Mouse (Mus musculus) stomach, embryonic 14.5 days (tissue): ENCODE measurements around the gene Sytl3. TPM values are rescaled to one million over a fixed set of nuclear protein-coding genes. Genes with fewer than 3 reads are reported as not detected.
A peak's percentile ranks its signal among the peaks of the same experiment; 100 is the strongest.

Source experiments
- ATAC-seq: fragments of 200-750 bp; cut with Nextera tagmentation; 2 replicates; pipeline ENCODE4 v1.8.0; 2017; ENCODE audit warnings: low read depth, moderate TSS enrichment; ENCODE audit not compliant: insufficient number of reproducible peaks, insufficient read depth, low FRiP score
- H3K27ac ChIP-seq: fragments of 300-500 bp; sonication (generic); 2 replicates; pipeline ENCODE4 v1.5.1; 2014; ENCODE audit warnings: mild to moderate bottlenecking, low read length, moderate library complexity, mixed read lengths
- H3K27me3 ChIP-seq: fragments of 300-500 bp; sonication (generic); 2 replicates; pipeline ENCODE4 v1.6.1; 2014; ENCODE audit warnings: low read length, control low read depth, mixed read lengths; ENCODE audit not compliant: control insufficient read depth, insufficient read depth
- H3K36me3 ChIP-seq: fragments of 300-500 bp; sonication (generic); 2 replicates; pipeline ENCODE4 v1.6.1; 2014; ENCODE audit warnings: mild to moderate bottlenecking, control low read depth, low read length, moderate library complexity, mixed read lengths; ENCODE audit not compliant: control insufficient read depth, insufficient read depth
- H3K4me1 ChIP-seq: fragments of 300-500 bp; sonication (generic); 2 replicates; pipeline ENCODE4 v1.6.1; 2014; ENCODE audit warnings: low read length, control low read depth, mixed read lengths; ENCODE audit not compliant: control insufficient read depth, insufficient read depth
- H3K4me2 ChIP-seq: fragments of 300-500 bp; sonication (generic); replicated peaks from 2 replicates; pipeline ENCODE4 v1.6.1; 2014; ENCODE audit warnings: low read depth, low read length, control low read depth
- H3K4me3 ChIP-seq: fragments of 300-500 bp; sonication (generic); 2 replicates; pipeline ENCODE4 v1.5.1; 2014; ENCODE audit warnings: low read depth, low read length, control low read depth
- H3K9ac ChIP-seq: fragments of 300-500 bp; sonication (generic); replicated peaks from 2 replicates; pipeline ENCODE4 v1.6.1; 2014; ENCODE audit warnings: low read depth, mild to moderate bottlenecking, control low read depth, low read length, moderate library complexity, mixed read lengths
- H3K9me3 ChIP-seq: fragments of 300-500 bp; sonication (generic); 2 replicates; pipeline ENCODE4 v1.6.1; 2016; ENCODE audit warnings: low read depth, low read length, control low read depth; ENCODE audit not compliant: control insufficient read depth
- WGBS: fragments of 180-500 bp; shearing (Covaris S2); extraction: QIAGEN DNeasy Blood & Tissue Kit; methylation state at CpG from one replicate; pipeline ENCODE4 v1.1.7; 2014; 5-methylcytosine and 5-hydroxymethylcytosine counted together
- polyA plus RNA-seq: library from polyadenylated mRNA; unstranded; fragments of >200 nt; fragmentation: Nextera tagmentation; extraction: Ambion mirVana; gene quantifications from 2 replicates; pipeline ENCODE4 v1.2.1, GENCODE M21; 2014

The Sytl3 gene
- polyA plus RNA-seq, 1 experiment from 2014 or later: 0.90 TPM

- Histone ChIP-seq H3K27me3 (no peaks in the 10 kb centered on the region), H3K4me2 (no peak overlapping the region), H3K27ac (no peak overlapping the region), H3K9me3 (no peaks in the 10 kb centered on the region), H3K36me3 (peaks cover 15% of the 10 kb centered on the region; the same call in 1 of the 2 replicates), H3K4me3 (no peak overlapping the region), H3K4me1 (peaks cover 6% of the 10 kb centered on the region), H3K9ac (no peak overlapping the region)
- 81% methylated on average over 7 of the region's 7 CpGs for WGBS
- ATAC-seq: no peak
Measured at GRCm38 (mm10) chr17:6738836-6739235, 79.9 kb downstream of the Sytl3 start.

- no peak overlapping the region for H3K4me2 ChIP-seq
- ATAC-seq: no peak
- H3K4me1 ChIP-seq: peaks cover 6% of the 10 kb centered on the region
- no peak overlapping the region for H3K27ac ChIP-seq
- no peaks in the 10 kb centered on the region for H3K9me3 ChIP-seq
- WGBS: 87% methylated on average over 13 of the region's 13 CpGs
- H3K36me3 ChIP-seq: peaks cover 15% of the 10 kb centered on the region; the same call in 1 of the 2 replicates
- no peak overlapping the region for H3K9ac ChIP-seq
- no peaks in the 10 kb centered on the region for H3K27me3 ChIP-seq
- no peak overlapping the region for H3K4me3 ChIP-seq
Measured at GRCm38 (mm10) chr17:6739266-6739665, 80.4 kb downstream of the Sytl3 start.

GRCm38 (mm10) chr17:6739756-6740155 is 80.9 kb downstream of the Sytl3 start:
- no peak for ATAC-seq
- Histone ChIP-seq H3K27me3 (no peaks in the 10 kb centered on the region), H3K4me1 (peaks cover 6% of the 10 kb centered on the region), H3K4me2 (no peak overlapping the region), H3K4me3 (no peak overlapping the region), H3K27ac (no peak overlapping the region), H3K9ac (no peak overlapping the region), H3K36me3 (peaks cover 15% of the 10 kb centered on the region; the same call in 1 of the 2 replicates), H3K9me3 (no peaks in the 10 kb centered on the region)
- WGBS: 91% methylated on average over 15 of the region's 15 CpGs

GRCm38 (mm10) chr17:6740331-6741170 is 81.7 kb downstream of the Sytl3 start:
- ATAC-seq: no peak
- no peaks in the 10 kb centered on the region for H3K9me3 ChIP-seq
- no peak overlapping the region for H3K4me3 ChIP-seq
- H3K4me2 ChIP-seq: no peak overlapping the region
- no peaks in the 10 kb centered on the region for H3K27me3 ChIP-seq
- no peak overlapping the region for H3K9ac ChIP-seq
- peaks cover 15% of the 10 kb centered on the region; the same call in 1 of the 2 replicates for H3K36me3 ChIP-seq
- peaks cover 6% of the 10 kb centered on the region for H3K4me1 ChIP-seq
- no peak overlapping the region for H3K27ac ChIP-seq
- 90% methylated on average over 19 of the region's 19 CpGs for WGBS

- 84% methylated on average over 12 of the region's 12 CpGs for WGBS
- no peaks in the 10 kb centered on the region for H3K9me3 ChIP-seq
- H3K36me3 ChIP-seq: peaks cover 15% of the 10 kb centered on the region; the same call in 1 of the 2 replicates
- no peaks in the 10 kb centered on the region for H3K27me3 ChIP-seq
- no peak overlapping the region for H3K4me3 ChIP-seq
- no peak overlapping the region for H3K27ac ChIP-seq
- H3K4me2 ChIP-seq: no peak overlapping the region
- peaks cover 6% of the 10 kb centered on the region for H3K4me1 ChIP-seq
- H3K9ac ChIP-seq: no peak overlapping the region
- no peak for ATAC-seq
Measured at GRCm38 (mm10) chr17:6741271-6741670, 82.4 kb downstream of the Sytl3 start.

GRCm38 (mm10) chr17:6742083-6743038 is 83.5 kb downstream of the Sytl3 start:
- no peak overlapping the region for H3K4me2 ChIP-seq
- 0 out of 2 replicates have a peak, but pooled peaks have one; percentile 36 for ATAC-seq
- peaks cover 6% of the 10 kb centered on the region for H3K4me1 ChIP-seq
- H3K27ac ChIP-seq: no peak overlapping the region
- no peak overlapping the region for H3K9ac ChIP-seq
- no peaks in the 10 kb centered on the region for H3K9me3 ChIP-seq
- 71% methylated on average over 33 of the region's 33 CpGs for WGBS
- H3K36me3 ChIP-seq: peaks cover 15% of the 10 kb centered on the region; the same call in 1 of the 2 replicates
- no peaks in the 10 kb centered on the region for H3K27me3 ChIP-seq
- no peak overlapping the region for H3K4me3 ChIP-seq

- H3K4me2 ChIP-seq: no peak overlapping the region
- H3K27ac ChIP-seq: no peak overlapping the region
- H3K4me3 ChIP-seq: no peak overlapping the region
- peaks cover 20% of the 10 kb centered on the region; the same call in 1 of the 2 replicates for H3K36me3 ChIP-seq
- H3K9ac ChIP-seq: no peak overlapping the region
- H3K4me1 ChIP-seq: peaks cover 9% of the 10 kb centered on the region
- no peak for ATAC-seq
- WGBS: 89% methylated on average over 11 of the region's 11 CpGs
- H3K27me3 ChIP-seq: no peaks in the 10 kb centered on the region
- H3K9me3 ChIP-seq: no peaks in the 10 kb centered on the region
Measured at GRCm38 (mm10) chr17:6743039-6743575, 84.2 kb downstream of the Sytl3 start.

- WGBS: 65% methylated on average over 11 of the region's 11 CpGs
- Histone ChIP-seq H3K4me2 (no peak overlapping the region), H3K4me1 (peaks cover 9% of the 10 kb centered on the region), H3K27ac (no peak overlapping the region), H3K4me3 (no peak overlapping the region), H3K9me3 (no peaks in the 10 kb centered on the region), H3K27me3 (no peaks in the 10 kb centered on the region), H3K36me3 (peaks cover 20% of the 10 kb centered on the region; the same call in 1 of the 2 replicates), H3K9ac (no peak overlapping the region)
- ATAC-seq: no peak
Measured at GRCm38 (mm10) chr17:6743787-6744239, 84.9 kb downstream of the Sytl3 start.
